Mouse (Mus musculus) gastrocnemius, adult 2 months (tissue): ENCODE measurements around the gene Lrp1. TPM values are rescaled to one million over a fixed set of nuclear protein-coding genes. Genes with fewer than 3 reads are reported as not detected.

Source experiments
- DNase-seq: peaks from one replicate; pipeline ENCODE4 v3.0.0; 2022
- H3K27ac ChIP-seq: fragments of 200-600 bp; 2 replicates; pipeline ENCODE4 v1.8.1; 2022; ENCODE audit warnings: mild to moderate bottlenecking
- H3K4me3 ChIP-seq: fragments of 200-600 bp; 2 replicates; pipeline ENCODE4 v1.8.1; 2022; ENCODE audit warnings: mild to moderate bottlenecking, moderate library complexity
- CTCF ChIP-seq: fragments of 200-600 bp; IDR thresholded peaks from 2 replicates; pipeline ENCODE4 v1.8.1; 2022; ENCODE audit warnings: antibody characterized with exemption, mild to moderate bottlenecking, moderate library complexity
- intact Hi-C: fragments of 180-260 bp; cut with DNase I; formaldehyde crosslinking; loops from one replicate; pipeline ENCODE4 v1.15.1; 2025
- total RNA-seq, 2 experiments: library from RNA; stranded (reverse); gene quantifications; 2 replicates each; pipeline ENCODE4 v1.2.3; 2021

The Lrp1 gene
- total RNA-seq, 2 experiments from 2014 or later, result 34.6 to 71.3 TPM

GRCm38 (mm10) chr10:127526048-127526447 lies 94.9 kb downstream of the Lrp1 start:
- Histone ChIP-seq H3K27ac (no peak overlapping the region), H3K4me3 (peak overlapping the region; percentile 66)
- no peak for TF ChIP-seq CTCF
- DNase-seq, result no peak
- intact Hi-C loops, result no loop called here

GRCm38 (mm10) chr10:127524646-127525255 lies 96.2 kb downstream of the Lrp1 start:
- DNase-seq, result no peak
- TF ChIP-seq CTCF, result no peak
- intact Hi-C loops, result no loop called here
- H3K4me3 ChIP-seq, result no peak overlapping the region
- H3K27ac ChIP-seq, result no peak overlapping the region

- Histone ChIP-seq H3K27ac (peak within 1 kb of the TSS; percentile 91), H3K4me3 (peak within 1 kb of the TSS; percentile 89)
- TF ChIP-seq CTCF, result no peak
- intact Hi-C loops, result no loop called here
- peak; percentile 88 for DNase-seq
Observed at GRCm38 (mm10) chr10:127522088-127522581, 98.8 kb downstream of the Lrp1 start, which contains the start of gene Shmt2. Gene Shmt2 (minus strand): TSS chr10:127522444.

GRCm38 (mm10) chr10:127521611-127522080 lies 99.3 kb downstream of the Lrp1 start:
- no peak for TF ChIP-seq CTCF
- DNase-seq, result no peak
- peak overlapping the region; percentile 89 for H3K4me3 ChIP-seq
- intact Hi-C loops, result no loop called here
- H3K27ac ChIP-seq, result peak overlapping the region; percentile 91

GRCm38 (mm10) chr10:127520714-127521357 lies 100.1 kb downstream of the Lrp1 start:
- Histone ChIP-seq H3K4me3 (no peak overlapping the region; the same call in none of the 2 replicates), H3K27ac (no peak overlapping the region)
- DNase-seq, result no peak
- TF ChIP-seq CTCF, result no peak
- intact Hi-C loops, result no loop called here

- Histone ChIP-seq H3K4me3 (no peak overlapping the region), H3K27ac (no peak overlapping the region)
- no peak for TF ChIP-seq CTCF
- DNase-seq, result no peak
- intact Hi-C loops, result no loop called here
Observed at GRCm38 (mm10) chr10:127519903-127520713, 100.8 kb downstream of the Lrp1 start.

- intact Hi-C loops, result no loop called here
- Histone ChIP-seq H3K4me3 (no peak overlapping the region), H3K27ac (no peak overlapping the region)
- no peak for DNase-seq
- no peak for TF ChIP-seq CTCF
Observed at GRCm38 (mm10) chr10:127519041-127519701, 101.8 kb downstream of the Lrp1 start.

- intact Hi-C loops, result no loop called here
- no peak overlapping the region for H3K4me3 ChIP-seq
- TF ChIP-seq CTCF, result no peak
- DNase-seq, result no peak
- no peak overlapping the region; the same call in 1 of the 2 replicates for H3K27ac ChIP-seq
Observed at GRCm38 (mm10) chr10:127517941-127518340, 103.0 kb downstream of the Lrp1 start.

- Histone ChIP-seq H3K27ac (peak overlapping the region; percentile 78), H3K4me3 (peak overlapping the region; percentile 63)
- peak; percentile 63 for DNase-seq
- intact Hi-C loops, result no loop called here
- TF ChIP-seq CTCF, result no peak
Observed at GRCm38 (mm10) chr10:127516576-127517260, 104.2 kb downstream of the Lrp1 start.

GRCm38 (mm10) chr10:127515983-127516459 lies 104.9 kb downstream of the Lrp1 start:
- Histone ChIP-seq H3K27ac (peak overlapping the region; percentile 78), H3K4me3 (peak overlapping the region; percentile 63)
- DNase-seq, result no peak
- intact Hi-C loops, result no loop called here
- no peak for TF ChIP-seq CTCF

GRCm38 (mm10) chr10:127515271-127515982 lies 105.5 kb downstream of the Lrp1 start:
- peak overlapping the region; percentile 63 for H3K4me3 ChIP-seq
- no peak for DNase-seq
- no peak for TF ChIP-seq CTCF
- intact Hi-C loops, result no loop called here
- H3K27ac ChIP-seq, result peak overlapping the region; percentile 78
